Mouse (Mus musculus): ENCODE measurements around the gene Tmem167. TPM values are rescaled to one million over a fixed set of nuclear protein-coding genes. Genes with fewer than 3 reads are reported as not detected.

Tmem167 gene
- total and polyA plus RNA-seq, 3 experiments, result 15.0 to 22.5 TPM; not detected in 1

GRCm38 (mm10) chr13:90170782-90171179, 81.9 kb downstream of the Tmem167 start:
- Histone ChIP-seq H3K4me3 (ENCODE audit: control insufficient read depth in 1 of 2, insufficient read depth in 1 of 2, low read depth in 2 of 2, low read length in 2 of 2) (no peak overlapping the region), H3K27ac (ENCODE audit: control insufficient read depth, low read depth, low read length) (no peak overlapping the region), H3K36me3 (ENCODE audit: control insufficient read depth in 1 of 2, insufficient read depth in 2 of 2, low read length in 2 of 2) (no peaks in the 10 kb centered on the region), H3K4me1 (ENCODE audit: control insufficient read depth in 1 of 2, insufficient read depth in 2 of 2, low read length in 2 of 2) (no peaks in the 10 kb centered on the region), H3K79me2 (ENCODE audit: control insufficient read depth, insufficient read depth, low read length, poor library complexity) (no peaks in the 10 kb centered on the region), H3K9me3 (replicated peaks; ENCODE audit: insufficient read depth, low read length) (no peaks in the 10 kb centered on the region), H3K9ac (ENCODE audit: control insufficient read depth, low read depth, low read length, poor library complexity, severe bottlenecking) (no peak overlapping the region), H3K27me3 (ENCODE audit: control insufficient read depth in 1 of 2, insufficient read depth in 2 of 2, low read length in 2 of 2) (no peaks in the 10 kb centered on the region)
- TF ChIP-seq RCOR1 (IDR thresholded peaks at IDR 0.05; ENCODE audit: low read depth, low read length) (no peak), ZNF384 (IDR thresholded peaks at IDR 0.05; ENCODE audit: low read depth, low read length) (no peak), ZKSCAN1 (IDR thresholded peaks at IDR 0.05; ENCODE audit: low read depth, low read length) (no peak), TBP (IDR thresholded peaks at IDR 0.05; ENCODE audit: low read depth, low read length) (no peak)
- DNase-seq (ENCODE audit: low read depth, low spot score), result no peak

DNA sequence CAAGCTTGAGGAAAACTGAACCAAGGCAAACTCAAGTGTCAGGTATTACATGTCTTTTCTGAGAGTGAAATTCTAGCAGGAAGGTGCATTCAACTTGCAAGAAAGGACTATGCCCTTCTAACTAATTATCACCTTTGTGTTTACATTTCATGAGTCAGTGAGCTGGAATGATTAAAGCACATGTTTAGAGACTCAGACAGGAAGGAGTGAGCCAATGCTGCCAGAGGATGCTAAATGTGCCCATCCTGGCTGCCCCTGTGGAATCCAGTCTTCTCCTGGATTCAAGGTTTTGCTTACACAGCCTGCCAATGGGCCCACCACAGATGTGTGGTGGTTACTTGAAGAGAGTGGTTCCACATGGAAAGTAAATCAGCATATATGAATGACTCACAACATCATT, 82.5 kb downstream of the Tmem167 start:
- no peak for DNase-seq (ENCODE audit: low read depth, low spot score)

GRCm38 (mm10) chr13:90175662-90176061, 86.7 kb downstream of the Tmem167 start:
- H3K27ac ChIP-seq (ENCODE audit: control insufficient read depth, low read depth, low read length), result no peak overlapping the region
- H3K36me3 ChIP-seq (ENCODE audit: control insufficient read depth in 1 of 2, insufficient read depth in 2 of 2, low read length in 2 of 2), result no peaks in the 10 kb centered on the region
- H3K4me3 ChIP-seq (ENCODE audit: control insufficient read depth in 1 of 2, insufficient read depth in 1 of 2, low read depth in 2 of 2, low read length in 2 of 2), result no peak overlapping the region
- no peaks in the 10 kb centered on the region for H3K9me3 ChIP-seq (replicated peaks; ENCODE audit: insufficient read depth, low read length)
- H3K4me1 ChIP-seq (ENCODE audit: control insufficient read depth in 1 of 2, insufficient read depth in 2 of 2, low read length in 2 of 2), result no peaks in the 10 kb centered on the region
- no peaks in the 10 kb centered on the region for H3K79me2 ChIP-seq (ENCODE audit: control insufficient read depth, insufficient read depth, low read length, poor library complexity)
- H3K27me3 ChIP-seq (ENCODE audit: control insufficient read depth in 1 of 2, insufficient read depth in 2 of 2, low read length in 2 of 2), result no peaks in the 10 kb centered on the region
- no peak for DNase-seq (ENCODE audit: low read depth, low spot score)
- TF ChIP-seq ZNF384 (IDR thresholded peaks at IDR 0.05; ENCODE audit: low read depth, low read length), result no peak
- no peak for TF ChIP-seq POLR2A (IDR thresholded peaks at IDR 0.05; ENCODE audit: control insufficient read depth in 1 of 2, insufficient read depth in 1 of 2, low read depth in 1 of 2, low read length in 2 of 2, poor library complexity in 1 of 2)
- no peak for TF ChIP-seq KAT2A (conservative IDR thresholded peaks at IDR 0.05; ENCODE audit: low read depth, low read length)
- no peak for TF ChIP-seq EP300 (IDR thresholded peaks at IDR 0.05; ENCODE audit: low read depth in 1 of 2, low read length in 2 of 2)
- TF ChIP-seq CHD2 (IDR thresholded peaks at IDR 0.05; ENCODE audit: low read length), result no peak
- no peak for TF ChIP-seq GATA1 (IDR thresholded peaks at IDR 0.05; ENCODE audit: low read depth, low read length)
- TF ChIP-seq NRF1 (IDR thresholded peaks at IDR 0.05; ENCODE audit: insufficient read depth, low read depth, low read length, poor library complexity, severe bottlenecking), result no peak
- TF ChIP-seq MEF2A (IDR thresholded peaks at IDR 0.05; ENCODE audit: extremely low read depth, insufficient replicate concordance, low read depth, low read length, poor library complexity, severe bottlenecking), result no peak
- no peak for TF ChIP-seq ETS1 (IDR thresholded peaks at IDR 0.05; ENCODE audit: low read depth, low read length)
- TF ChIP-seq USF1 (IDR thresholded peaks at IDR 0.05; ENCODE audit: low read depth, low read length), result no peak
- TF ChIP-seq POLR2AphosphoS5 (IDR thresholded peaks at IDR 0.05; ENCODE audit: borderline replicate concordance, low read depth, low read length), result no peak
- TF ChIP-seq MYC (IDR thresholded peaks at IDR 0.05; ENCODE audit: low read depth, low read length), result no peak
- no peak for TF ChIP-seq ZC3H11A (IDR thresholded peaks at IDR 0.05; ENCODE audit: low read depth, low read length)
- TF ChIP-seq SIN3A (IDR thresholded peaks at IDR 0.05; ENCODE audit: low read length), result no peak
- TF ChIP-seq UBTF (IDR thresholded peaks at IDR 0.05; ENCODE audit: borderline replicate concordance, insufficient read depth, low read depth, low read length), result no peak
- no peak for TF ChIP-seq MAZ (IDR thresholded peaks at IDR 0.05; ENCODE audit: low read depth, low read length)
- TF ChIP-seq TAL1 (IDR thresholded peaks at IDR 0.05; ENCODE audit: low read length), result no peak
- TF ChIP-seq MAX (IDR thresholded peaks at IDR 0.05; ENCODE audit: low read length), result no peak
- H3K9ac ChIP-seq (ENCODE audit: control insufficient read depth, low read depth, low read length, poor library complexity, severe bottlenecking), result no peak overlapping the region

More for the DNA sequence above, 82.5 kb downstream of the Tmem167 start:
- Histone ChIP-seq H3K36me3 (ENCODE audit: control insufficient read depth in 1 of 2, insufficient read depth in 2 of 2, low read length in 2 of 2) (no peaks in the 10 kb centered on the region), H3K9me3 (replicated peaks; ENCODE audit: insufficient read depth, low read length) (no peaks in the 10 kb centered on the region), H3K79me2 (ENCODE audit: control insufficient read depth, insufficient read depth, low read length, poor library complexity) (no peaks in the 10 kb centered on the region), H3K9ac (ENCODE audit: control insufficient read depth, low read depth, low read length, poor library complexity, severe bottlenecking) (no peak overlapping the region), H3K4me3 (ENCODE audit: control insufficient read depth in 1 of 2, insufficient read depth in 1 of 2, low read depth in 2 of 2, low read length in 2 of 2) (no peak overlapping the region), H3K27ac (ENCODE audit: control insufficient read depth, low read depth, low read length) (no peak overlapping the region), H3K27me3 (ENCODE audit: control insufficient read depth in 1 of 2, insufficient read depth in 2 of 2, low read length in 2 of 2) (no peaks in the 10 kb centered on the region), H3K4me1 (ENCODE audit: control insufficient read depth in 1 of 2, insufficient read depth in 2 of 2, low read length in 2 of 2) (no peaks in the 10 kb centered on the region)
- TF ChIP-seq KAT2A (conservative IDR thresholded peaks at IDR 0.05; ENCODE audit: low read depth, low read length) (no peak), MAZ (IDR thresholded peaks at IDR 0.05; ENCODE audit: low read depth, low read length) (no peak), BHLHE40 (IDR thresholded peaks at IDR 0.05; ENCODE audit: borderline replicate concordance, low read depth, low read length) (no peak), MXI1 (IDR thresholded peaks at IDR 0.05; ENCODE audit: low read depth, low read length) (no peak)
